Mouse (Mus musculus): ENCODE measurements around the gene Ksr2. TPM values are rescaled to one million over a fixed set of nuclear protein-coding genes. Genes with fewer than 3 reads are reported as not detected.
"Not testable (repeated sequence)": the region's sequence is repeated elsewhere in the genome, so short reads cannot be mapped to it uniquely, and the experiment has no call there.

Gene Ksr2
- polyA plus RNA-seq, 1 experiment from 2014 or later = 6.0 TPM

GRCm38 (mm10) chr5:117433501-117433900 lies 19.7 kb downstream of the Ksr2 start:
- not testable (repeated sequence) for H3K9me3 ChIP-seq (ENCODE audit: control insufficient read depth, low read length); ATAC-seq
- 94% methylated on average over 7 of the region's 7 CpGs for WGBS

GRCm38 (mm10) chr5:117440261-117440660 lies 26.5 kb downstream of the Ksr2 start:
- Histone ChIP-seq H3K9ac (ENCODE audit: low read depth, low read length) (no peak overlapping the region), H3K27ac (ENCODE audit: low read depth, low read length) (no peak overlapping the region), H3K36me3 (ENCODE audit: control insufficient read depth, insufficient read depth, low read length) (no peaks in the 10 kb centered on the region), H3K4me2 (ENCODE audit: low read length) (no peak overlapping the region), H3K27me3 (replicated peaks; ENCODE audit: control insufficient read depth, insufficient read depth, low read length) (no peaks in the 10 kb centered on the region), H3K4me3 (ENCODE audit: low read length) (no peak overlapping the region), H3K9me3 (ENCODE audit: control insufficient read depth, low read length) (no peaks in the 10 kb centered on the region), H3K4me1 (ENCODE audit: control insufficient read depth, insufficient read depth, low read depth, low read length) (peaks cover 10% of the 10 kb centered on the region)
- ATAC-seq = no peak
- 81% methylated on average over 11 of the region's 11 CpGs for WGBS

More at GRCm38 (mm10) chr5:117433501-117433900, 19.7 kb downstream of the Ksr2 start:
- not testable (repeated sequence) for H3K4me1 ChIP-seq (ENCODE audit: control insufficient read depth, insufficient read depth, low read depth, low read length); H3K4me2 ChIP-seq (ENCODE audit: low read length); H3K4me3 ChIP-seq (ENCODE audit: low read length); H3K36me3 ChIP-seq (ENCODE audit: control insufficient read depth, insufficient read depth, low read length); H3K27me3 ChIP-seq (replicated peaks; ENCODE audit: control insufficient read depth, insufficient read depth, low read length); H3K27ac ChIP-seq (ENCODE audit: low read depth, low read length); H3K9ac ChIP-seq (ENCODE audit: low read depth, low read length)

GRCm38 (mm10) chr5:117441242-117441842 lies 27.5 kb downstream of the Ksr2 start:
- H3K36me3 ChIP-seq (ENCODE audit: control insufficient read depth, insufficient read depth, low read length) = no peaks in the 10 kb centered on the region
- H3K27me3 ChIP-seq (replicated peaks; ENCODE audit: control insufficient read depth, insufficient read depth, low read length) = no peaks in the 10 kb centered on the region
- H3K4me3 ChIP-seq (ENCODE audit: low read length) = no peak overlapping the region
- ATAC-seq = peak; percentile 48
- H3K27ac ChIP-seq (ENCODE audit: low read depth, low read length) = peak overlapping the region; percentile 45
- WGBS = 18% methylated on average over 18 of the region's 18 CpGs
- peaks cover 10% of the 10 kb centered on the region for H3K4me1 ChIP-seq (ENCODE audit: control insufficient read depth, insufficient read depth, low read depth, low read length)
- peak overlapping the region; percentile 41; the same call in 1 of the 2 replicates for H3K9ac ChIP-seq (ENCODE audit: low read depth, low read length)
- H3K4me2 ChIP-seq (ENCODE audit: low read length) = peak overlapping the region; percentile 38
- H3K9me3 ChIP-seq (ENCODE audit: control insufficient read depth, low read length) = no peaks in the 10 kb centered on the region

GRCm38 (mm10) chr5:117442157-117442765 lies 28.5 kb downstream of the Ksr2 start:
- no peak overlapping the region for H3K27ac ChIP-seq (ENCODE audit: low read depth, low read length)
- H3K9ac ChIP-seq (ENCODE audit: low read depth, low read length) = no peak overlapping the region
- H3K36me3 ChIP-seq (ENCODE audit: control insufficient read depth, insufficient read depth, low read length) = no peaks in the 10 kb centered on the region
- H3K4me2 ChIP-seq (ENCODE audit: low read length) = no peak overlapping the region
- no peaks in the 10 kb centered on the region for H3K9me3 ChIP-seq (ENCODE audit: control insufficient read depth, low read length)
- peaks cover 10% of the 10 kb centered on the region for H3K4me1 ChIP-seq (ENCODE audit: control insufficient read depth, insufficient read depth, low read depth, low read length)
- 84% methylated on average over 12 of the region's 12 CpGs for WGBS
- H3K4me3 ChIP-seq (ENCODE audit: low read length) = no peak overlapping the region
- no peaks in the 10 kb centered on the region for H3K27me3 ChIP-seq (replicated peaks; ENCODE audit: control insufficient read depth, insufficient read depth, low read length)
- peak; percentile 45; the same call in 1 of the 2 replicates for ATAC-seq

- Histone ChIP-seq H3K4me2 (ENCODE audit: low read length) (no peak overlapping the region), H3K36me3 (ENCODE audit: control insufficient read depth, insufficient read depth, low read length) (no peaks in the 10 kb centered on the region), H3K4me1 (ENCODE audit: control insufficient read depth, insufficient read depth, low read depth, low read length) (peaks cover 10% of the 10 kb centered on the region), H3K4me3 (ENCODE audit: low read length) (no peak overlapping the region), H3K9ac (ENCODE audit: low read depth, low read length) (no peak overlapping the region), H3K27ac (ENCODE audit: low read depth, low read length) (no peak overlapping the region), H3K27me3 (replicated peaks; ENCODE audit: control insufficient read depth, insufficient read depth, low read length) (no peaks in the 10 kb centered on the region), H3K9me3 (ENCODE audit: control insufficient read depth, low read length) (no peaks in the 10 kb centered on the region)
- ATAC-seq = no peak
- 92% methylated on average over 4 of the region's 4 CpGs for WGBS
These were observed 29.3 kb downstream of the Ksr2 start for GRCm38 (mm10) chr5:117443141-117443540.

- H3K4me2 ChIP-seq (ENCODE audit: low read length) = no peak overlapping the region
- no peaks in the 10 kb centered on the region for H3K36me3 ChIP-seq (ENCODE audit: control insufficient read depth, insufficient read depth, low read length)
- no peak overlapping the region for H3K9ac ChIP-seq (ENCODE audit: low read depth, low read length)
- H3K4me3 ChIP-seq (ENCODE audit: low read length) = no peak overlapping the region
- H3K4me1 ChIP-seq (ENCODE audit: control insufficient read depth, insufficient read depth, low read depth, low read length) = peaks cover 10% of the 10 kb centered on the region
- 94% methylated on average over 6 of the region's 6 CpGs for WGBS
- no peaks in the 10 kb centered on the region for H3K27me3 ChIP-seq (replicated peaks; ENCODE audit: control insufficient read depth, insufficient read depth, low read length)
- H3K27ac ChIP-seq (ENCODE audit: low read depth, low read length) = no peak overlapping the region
- ATAC-seq = no peak
- no peaks in the 10 kb centered on the region for H3K9me3 ChIP-seq (ENCODE audit: control insufficient read depth, low read length)
These were observed 30.1 kb downstream of the Ksr2 start for GRCm38 (mm10) chr5:117443902-117444301.

GRCm38 (mm10) chr5:117447698-117448097 lies 33.9 kb downstream of the Ksr2 start:
- no peak for ATAC-seq
- 47% methylated on average over 6 of the region's 6 CpGs for WGBS
- no peak overlapping the region for H3K9ac ChIP-seq (ENCODE audit: low read depth, low read length)

GRCm38 (mm10) chr5:117452013-117452412 lies 38.2 kb downstream of the Ksr2 start:
- no peaks in the 10 kb centered on the region for H3K27me3 ChIP-seq (replicated peaks; ENCODE audit: control insufficient read depth, insufficient read depth, low read length)
- ATAC-seq = no peak
- H3K27ac ChIP-seq (ENCODE audit: low read depth, low read length) = no peak overlapping the region
- H3K4me1 ChIP-seq (ENCODE audit: control insufficient read depth, insufficient read depth, low read depth, low read length) = no peaks in the 10 kb centered on the region
- H3K9ac ChIP-seq (ENCODE audit: low read depth, low read length) = no peak overlapping the region
- WGBS = 94% methylated on average over 2 of the region's 2 CpGs
- H3K9me3 ChIP-seq (ENCODE audit: control insufficient read depth, low read length) = no peaks in the 10 kb centered on the region
- H3K4me3 ChIP-seq (ENCODE audit: low read length) = no peak overlapping the region
- H3K36me3 ChIP-seq (ENCODE audit: control insufficient read depth, insufficient read depth, low read length) = no peaks in the 10 kb centered on the region
- H3K4me2 ChIP-seq (ENCODE audit: low read length) = no peak overlapping the region

More at GRCm38 (mm10) chr5:117447698-117448097, 33.9 kb downstream of the Ksr2 start:
- Histone ChIP-seq H3K27me3 (replicated peaks; ENCODE audit: control insufficient read depth, insufficient read depth, low read length) (no peaks in the 10 kb centered on the region), H3K4me3 (ENCODE audit: low read length) (no peak overlapping the region), H3K4me1 (ENCODE audit: control insufficient read depth, insufficient read depth, low read depth, low read length) (no peaks in the 10 kb centered on the region), H3K36me3 (ENCODE audit: control insufficient read depth, insufficient read depth, low read length) (no peaks in the 10 kb centered on the region), H3K27ac (ENCODE audit: low read depth, low read length) (no peak overlapping the region), H3K4me2 (ENCODE audit: low read length) (no peak overlapping the region), H3K9me3 (ENCODE audit: control insufficient read depth, low read length) (no peaks in the 10 kb centered on the region)

- Histone ChIP-seq H3K4me2 (ENCODE audit: low read length) (no peak overlapping the region), H3K9ac (ENCODE audit: low read depth, low read length) (no peak overlapping the region), H3K27ac (ENCODE audit: low read depth, low read length) (no peak overlapping the region), H3K4me1 (ENCODE audit: control insufficient read depth, insufficient read depth, low read depth, low read length) (no peaks in the 10 kb centered on the region), H3K4me3 (ENCODE audit: low read length) (no peak overlapping the region), H3K36me3 (ENCODE audit: control insufficient read depth, insufficient read depth, low read length) (no peaks in the 10 kb centered on the region), H3K27me3 (replicated peaks; ENCODE audit: control insufficient read depth, insufficient read depth, low read length) (no peaks in the 10 kb centered on the region), H3K9me3 (ENCODE audit: control insufficient read depth, low read length) (no peaks in the 10 kb centered on the region)
- 45% methylated on average over 8 of the region's 8 CpGs for whole genome bisulfite sequencing
- no peak for ATAC-seq
These were observed 41.7 kb downstream of the Ksr2 start for GRCm38 (mm10) chr5:117455546-117455945.
